Mouse (Mus musculus): ENCODE measurements at regions not wholly inside any gene's neighbourhood (a gene's known extent, or its start where the extent isn't known, plus 50 kb on each side); places are given as distances from the start of the nearest gene placed in this dataset.

DNA sequence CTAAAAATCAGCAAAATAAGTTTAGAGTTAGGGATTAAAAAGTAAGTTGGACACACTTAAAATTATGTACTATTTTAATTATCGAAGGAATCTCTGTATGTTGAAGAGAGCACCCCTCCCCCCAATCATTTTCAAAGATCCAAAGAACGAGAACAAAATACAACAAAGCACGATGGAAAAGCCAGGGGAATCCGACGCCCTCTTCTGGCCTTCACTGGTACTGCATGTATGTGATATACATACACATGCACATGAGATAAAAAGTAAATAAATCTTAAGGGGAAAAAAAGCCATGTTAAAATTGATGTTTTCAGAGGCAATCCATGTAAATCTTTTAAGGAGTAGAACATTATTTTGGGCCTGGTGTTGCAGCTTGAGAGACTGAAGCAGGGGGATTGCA is 155.9 kb upstream of the Zfp507 start:
- no peak overlapping the region for H3K4me3 ChIP-seq
- H3K36me3 ChIP-seq, result no peaks in the 10 kb centered on the region
- no peak overlapping the region for H3K4me2 ChIP-seq
- no peaks in the 10 kb centered on the region for H3K4me1 ChIP-seq
- H3K27me3 ChIP-seq (replicated peaks), result no peaks in the 10 kb centered on the region
- no peak overlapping the region for H3K27ac ChIP-seq (replicated peaks)
- ATAC-seq (ENCODE audit: extremely low read depth, insufficient number of reproducible peaks, low FRiP score, low TSS enrichment), result no peak
- no peak overlapping the region for H3K9ac ChIP-seq
- WGBS, result 36% methylated on average over 5 of the region's 5 CpGs
- no peaks in the 10 kb centered on the region; the same call in 1 of the 2 replicates for H3K9me3 ChIP-seq

DNA sequence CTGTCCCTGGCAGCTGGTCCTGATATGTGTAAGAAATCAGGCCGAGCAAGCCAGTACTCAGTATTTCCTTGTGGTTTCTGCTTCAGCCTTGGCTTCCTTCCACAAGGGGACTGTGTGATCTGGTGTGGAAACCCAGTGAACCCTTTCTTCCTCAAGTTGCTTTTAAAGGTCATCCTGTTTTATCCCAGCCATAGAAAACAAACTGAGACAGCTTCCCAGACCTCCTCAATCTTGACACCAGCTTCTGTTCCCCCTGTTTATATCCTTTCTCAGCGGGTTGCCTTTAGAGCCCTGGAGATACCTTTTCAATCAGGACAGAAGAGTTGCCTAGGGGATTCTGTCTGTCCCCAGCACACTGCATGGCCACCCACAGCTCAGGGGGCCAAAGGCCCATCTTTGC is 155.2 kb upstream of the Zfp507 start:
- H3K9me3 ChIP-seq, result no peaks in the 10 kb centered on the region; the same call in 1 of the 2 replicates
- H3K4me1 ChIP-seq, result no peaks in the 10 kb centered on the region
- 33% methylated on average over 2 of the region's 2 CpGs for WGBS
- no peak overlapping the region for H3K9ac ChIP-seq
- ATAC-seq (ENCODE audit: extremely low read depth, insufficient number of reproducible peaks, low FRiP score, low TSS enrichment), result no peak
- H3K27me3 ChIP-seq (replicated peaks), result no peaks in the 10 kb centered on the region
- no peak overlapping the region for H3K4me3 ChIP-seq
- H3K36me3 ChIP-seq, result no peaks in the 10 kb centered on the region
- no peak overlapping the region for H3K27ac ChIP-seq (replicated peaks)
- no peak overlapping the region for H3K4me2 ChIP-seq

DNA sequence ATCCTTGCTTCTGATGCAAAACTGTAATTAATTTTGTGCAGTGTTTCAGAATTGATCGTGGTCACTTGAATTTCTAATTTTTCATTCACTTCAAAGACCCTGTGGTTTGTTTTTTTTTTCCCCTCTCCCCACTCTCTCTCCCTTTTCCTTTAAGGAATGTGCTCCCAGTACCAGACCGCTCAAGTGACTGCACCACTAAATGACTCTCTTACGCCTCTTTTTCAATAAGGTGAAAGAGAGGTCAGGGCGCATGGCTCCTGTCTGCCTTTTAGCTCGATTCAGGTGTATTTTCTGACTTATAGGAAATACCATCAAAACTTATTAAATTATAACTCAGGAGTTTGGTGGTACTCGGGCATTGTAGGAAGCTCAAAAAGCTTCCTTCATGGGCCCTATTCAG is 146.0 kb upstream of the Zfp507 start:
- Histone ChIP-seq H3K36me3 (no peaks in the 10 kb centered on the region), H3K4me1 (peaks cover 12% of the 10 kb centered on the region), H3K9ac (0 out of 2 replicates have a peak overlapping the region, but pooled peaks have one; percentile 24), H3K9me3 (no peaks in the 10 kb centered on the region), H3K4me2 (peak overlapping the region; percentile 66), H3K27ac (replicated peaks) (no peak overlapping the region), H3K27me3 (replicated peaks) (no peaks in the 10 kb centered on the region; the same call in 1 of the 2 replicates), H3K4me3 (peak overlapping the region; percentile 29)
- WGBS, result 19% methylated on average over 6 of the region's 6 CpGs
- no peak for ATAC-seq (ENCODE audit: extremely low read depth, insufficient number of reproducible peaks, low FRiP score, low TSS enrichment)

DNA sequence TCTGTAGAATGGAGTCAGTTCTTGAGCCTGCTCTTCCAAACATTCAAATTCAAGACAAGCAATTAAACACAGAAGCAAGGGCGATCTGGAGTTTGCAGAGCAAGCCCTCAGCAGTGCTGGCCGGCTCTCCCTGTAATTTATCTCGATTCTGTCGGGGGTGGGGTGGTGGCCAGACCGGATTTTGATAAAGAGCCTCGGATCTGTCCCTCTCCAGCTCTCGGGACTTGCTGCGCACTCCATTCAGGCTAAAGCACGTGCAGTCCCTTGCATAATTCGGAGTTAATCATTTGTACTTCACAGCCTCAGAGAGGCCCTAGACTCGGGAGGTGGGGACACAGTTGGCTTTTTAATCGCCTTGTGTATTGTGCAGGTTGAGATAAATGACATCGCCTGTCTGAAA is 145.6 kb upstream of the Zfp507 start:
- Histone ChIP-seq H3K36me3 (no peaks in the 10 kb centered on the region), H3K9ac (peak overlapping the region; percentile 50; the same call in 1 of the 2 replicates), H3K9me3 (no peaks in the 10 kb centered on the region), H3K4me3 (peak overlapping the region; percentile 29), H3K4me2 (peak overlapping the region; percentile 66), H3K4me1 (peaks cover 12% of the 10 kb centered on the region), H3K27me3 (replicated peaks) (no peaks in the 10 kb centered on the region; the same call in 1 of the 2 replicates), H3K27ac (replicated peaks) (no peak overlapping the region)
- ATAC-seq (ENCODE audit: extremely low read depth, insufficient number of reproducible peaks, low FRiP score, low TSS enrichment), result no peak
- WGBS, result 3% methylated on average over 13 of the region's 13 CpGs

DNA sequence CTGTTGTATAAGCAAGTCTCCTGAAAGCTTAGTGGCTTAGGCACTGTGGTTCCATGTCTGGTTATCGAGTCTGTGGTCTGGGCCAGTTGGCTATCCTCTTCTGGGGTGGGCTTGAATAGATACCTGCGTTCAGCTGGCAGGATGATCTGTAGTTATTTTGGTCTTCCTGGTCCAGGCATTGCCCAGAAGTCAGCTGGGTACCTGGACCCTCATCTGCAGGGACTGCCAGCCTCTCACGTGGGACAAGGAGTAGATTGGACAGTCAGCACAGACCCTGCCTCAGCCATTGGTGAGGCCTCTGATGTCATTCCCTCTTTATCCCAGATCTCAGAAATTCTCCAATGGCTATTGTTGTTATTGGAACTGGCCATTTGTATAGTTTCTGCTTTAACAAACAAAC is 138.3 kb upstream of the Zfp507 start:
- no peak overlapping the region for H3K4me2 ChIP-seq
- H3K4me3 ChIP-seq, result no peak overlapping the region
- no peak for ATAC-seq (ENCODE audit: extremely low read depth, insufficient number of reproducible peaks, low FRiP score, low TSS enrichment)
- no peak overlapping the region for H3K27ac ChIP-seq (replicated peaks)
- no peaks in the 10 kb centered on the region for H3K36me3 ChIP-seq
- no peaks in the 10 kb centered on the region; the same call in 1 of the 2 replicates for H3K27me3 ChIP-seq (replicated peaks)
- H3K9ac ChIP-seq, result no peak overlapping the region
- WGBS, result 75% methylated on average over 3 of the region's 3 CpGs
- H3K9me3 ChIP-seq, result no peaks in the 10 kb centered on the region
- no peaks in the 10 kb centered on the region for H3K4me1 ChIP-seq

DNA sequence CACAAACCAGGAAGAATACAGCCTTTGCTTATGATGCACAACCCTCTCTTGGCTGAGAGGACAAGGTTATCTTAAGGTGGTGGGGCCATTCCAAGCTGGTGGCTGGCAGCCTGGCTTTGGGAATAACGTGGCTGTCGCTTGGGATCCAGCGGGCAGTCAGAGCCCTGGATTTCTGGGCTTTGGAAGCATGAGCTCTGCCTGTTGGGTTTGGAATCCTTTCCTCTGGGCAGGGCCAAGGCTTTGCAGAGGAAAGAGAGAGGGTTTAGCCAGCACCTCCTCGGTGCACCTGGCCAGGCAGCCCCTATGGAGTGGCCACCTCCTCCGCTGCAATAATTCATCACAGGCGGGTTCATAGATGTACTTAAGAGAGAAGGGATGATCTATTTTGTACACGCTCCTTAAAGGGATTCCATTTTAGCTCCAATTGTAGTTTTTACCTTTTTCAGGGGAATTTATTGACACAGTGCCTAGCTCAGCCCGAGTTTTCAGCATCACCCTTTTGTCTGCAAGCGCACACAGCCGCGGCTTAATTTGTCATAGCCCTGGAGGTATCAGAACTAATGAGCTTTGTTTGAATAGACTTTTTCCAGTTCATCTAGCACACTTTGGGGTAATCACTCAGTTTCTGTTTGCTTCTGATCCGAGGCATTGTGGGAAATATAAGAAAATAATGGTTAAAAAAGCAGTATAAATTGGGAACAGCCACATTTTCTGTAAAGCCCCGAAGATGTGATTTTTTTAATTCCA is 135.5 kb upstream of the Zfp507 start:
- H3K4me1 ChIP-seq, result no peaks in the 10 kb centered on the region
- no peak overlapping the region for H3K27ac ChIP-seq (replicated peaks)
- H3K4me3 ChIP-seq, result no peak overlapping the region
- no peak overlapping the region for H3K4me2 ChIP-seq
- H3K9me3 ChIP-seq, result no peaks in the 10 kb centered on the region
- WGBS, result 75% methylated on average over 13 of the region's 13 CpGs
- H3K9ac ChIP-seq, result no peak overlapping the region
- no peak for ATAC-seq (ENCODE audit: extremely low read depth, insufficient number of reproducible peaks, low FRiP score, low TSS enrichment)
- H3K36me3 ChIP-seq, result no peaks in the 10 kb centered on the region
- H3K27me3 ChIP-seq (replicated peaks), result no peaks in the 10 kb centered on the region; the same call in 1 of the 2 replicates

DNA sequence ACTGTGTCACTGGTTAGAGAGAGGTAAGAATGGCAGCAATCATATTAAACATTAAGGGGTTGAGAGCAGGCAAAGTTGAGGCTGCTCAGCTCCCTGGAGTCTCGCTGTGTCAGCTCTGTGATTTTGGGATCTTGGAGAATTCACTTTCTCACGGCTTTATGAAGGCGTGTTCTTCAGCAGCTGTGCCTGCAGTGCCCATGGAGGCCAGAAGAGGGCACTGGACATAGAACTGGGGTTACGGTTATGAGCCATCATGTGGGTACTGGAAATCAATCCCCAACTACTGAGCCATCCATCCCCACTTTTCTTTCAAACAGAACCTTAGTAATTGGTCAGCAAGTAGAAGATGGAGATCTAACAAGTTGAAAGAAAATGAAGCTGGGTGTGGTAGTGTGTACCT is 123.9 kb upstream of the Zfp507 start:
- 75% methylated on average over 4 of the region's 4 CpGs for WGBS
- H3K36me3 ChIP-seq, result no peaks in the 10 kb centered on the region
- H3K9me3 ChIP-seq, result peaks cover 22% of the 10 kb centered on the region
- H3K4me3 ChIP-seq, result no peak overlapping the region
- peaks cover 10% of the 10 kb centered on the region for H3K4me1 ChIP-seq
- ATAC-seq (ENCODE audit: extremely low read depth, insufficient number of reproducible peaks, low FRiP score, low TSS enrichment), result no peak
- no peak overlapping the region for H3K27ac ChIP-seq (replicated peaks)
- H3K27me3 ChIP-seq (replicated peaks), result peaks cover 27% of the 10 kb centered on the region
- H3K4me2 ChIP-seq, result no peak overlapping the region
- H3K9ac ChIP-seq, result no peak overlapping the region

DNA sequence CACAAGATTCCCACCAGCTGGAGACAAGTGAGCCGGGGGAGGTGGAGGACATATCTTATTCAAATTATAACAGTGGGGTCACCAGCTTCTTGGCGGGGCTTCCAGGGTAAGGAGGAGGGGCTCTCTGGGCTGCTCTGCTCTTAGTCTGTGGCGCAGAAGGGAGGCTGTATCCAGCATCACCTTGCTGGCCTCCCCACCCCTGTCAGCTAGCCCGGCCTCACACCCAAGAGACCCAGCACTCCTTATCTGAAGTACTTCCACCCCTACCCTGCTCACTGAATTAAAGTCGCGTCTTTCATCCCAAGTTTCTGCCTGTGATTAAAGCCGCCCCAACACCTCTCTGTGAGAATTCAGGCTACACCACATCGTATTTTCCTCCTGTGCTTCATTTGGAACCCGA is 119.8 kb upstream of the Zfp507 start:
- no peak for ATAC-seq (ENCODE audit: extremely low read depth, insufficient number of reproducible peaks, low FRiP score, low TSS enrichment)
- Histone ChIP-seq H3K4me3 (peak overlapping the region; percentile 24; the same call in 1 of the 2 replicates), H3K27ac (replicated peaks) (no peak overlapping the region), H3K9me3 (peaks cover 17% of the 10 kb centered on the region), H3K9ac (no peak overlapping the region), H3K36me3 (no peaks in the 10 kb centered on the region), H3K4me2 (peak overlapping the region; percentile 59), H3K4me1 (peaks cover 10% of the 10 kb centered on the region), H3K27me3 (replicated peaks) (peaks cover 39% of the 10 kb centered on the region)
- WGBS, result 17% methylated on average over 9 of the region's 9 CpGs

DNA sequence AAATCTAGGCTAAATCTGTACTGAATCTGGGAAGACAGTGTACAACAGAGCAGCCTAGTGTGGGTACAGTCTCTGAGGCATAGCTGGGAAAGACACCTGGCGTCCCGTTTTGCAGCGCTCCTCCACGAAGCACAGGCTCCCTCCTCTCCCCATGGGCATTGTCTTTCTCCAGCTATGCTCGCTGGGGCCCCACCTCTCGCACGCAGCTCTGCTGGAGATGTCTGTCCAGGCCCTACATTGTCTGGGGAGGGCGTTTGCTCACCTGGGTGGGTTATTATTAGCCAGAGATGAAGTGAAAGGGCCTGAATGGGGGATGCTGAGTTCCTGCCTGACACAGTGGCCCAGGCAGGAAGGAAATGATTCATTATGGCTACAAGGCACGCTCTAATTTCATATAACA is 118.1 kb upstream of the Zfp507 start:
- Histone ChIP-seq H3K9me3 (peaks cover 8% of the 10 kb centered on the region), H3K4me3 (no peak overlapping the region), H3K9ac (no peak overlapping the region), H3K4me1 (peaks cover 10% of the 10 kb centered on the region), H3K4me2 (no peak overlapping the region), H3K36me3 (no peaks in the 10 kb centered on the region), H3K27me3 (replicated peaks) (peaks cover 39% of the 10 kb centered on the region), H3K27ac (replicated peaks) (no peak overlapping the region)
- no peak for ATAC-seq (ENCODE audit: extremely low read depth, insufficient number of reproducible peaks, low FRiP score, low TSS enrichment)
- 48% methylated on average over 9 of the region's 9 CpGs for WGBS

DNA sequence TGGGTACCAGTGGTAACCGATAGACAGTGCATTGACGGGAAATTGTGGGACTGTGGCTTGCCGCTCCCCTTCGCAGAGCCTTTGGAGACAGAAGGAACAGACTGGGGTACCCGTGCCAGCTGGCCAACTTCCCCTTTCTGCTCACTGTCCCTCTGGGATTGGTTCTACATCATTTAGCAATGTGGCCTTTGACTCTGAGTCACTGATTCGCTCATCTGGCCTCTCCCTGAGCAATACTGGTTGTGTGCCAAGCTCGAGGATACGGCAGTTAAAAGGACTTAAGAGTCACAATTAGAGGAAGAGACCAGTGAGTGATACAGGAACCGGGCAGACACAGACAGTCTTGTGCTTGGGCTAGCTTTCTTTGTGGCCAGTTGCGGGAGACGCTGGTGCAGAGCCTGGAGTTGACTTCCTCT is 117.4 kb upstream of the Zfp507 start:
- Histone ChIP-seq H3K36me3 (no peaks in the 10 kb centered on the region), H3K9ac (no peak overlapping the region), H3K27me3 (replicated peaks) (peaks cover 39% of the 10 kb centered on the region), H3K9me3 (peaks cover 8% of the 10 kb centered on the region), H3K27ac (replicated peaks) (no peak overlapping the region), H3K4me3 (no peak overlapping the region), H3K4me1 (peaks cover 10% of the 10 kb centered on the region), H3K4me2 (no peak overlapping the region)
- 69% methylated on average over 11 of the region's 11 CpGs for WGBS
- ATAC-seq (ENCODE audit: extremely low read depth, insufficient number of reproducible peaks, low FRiP score, low TSS enrichment), result no peak

DNA sequence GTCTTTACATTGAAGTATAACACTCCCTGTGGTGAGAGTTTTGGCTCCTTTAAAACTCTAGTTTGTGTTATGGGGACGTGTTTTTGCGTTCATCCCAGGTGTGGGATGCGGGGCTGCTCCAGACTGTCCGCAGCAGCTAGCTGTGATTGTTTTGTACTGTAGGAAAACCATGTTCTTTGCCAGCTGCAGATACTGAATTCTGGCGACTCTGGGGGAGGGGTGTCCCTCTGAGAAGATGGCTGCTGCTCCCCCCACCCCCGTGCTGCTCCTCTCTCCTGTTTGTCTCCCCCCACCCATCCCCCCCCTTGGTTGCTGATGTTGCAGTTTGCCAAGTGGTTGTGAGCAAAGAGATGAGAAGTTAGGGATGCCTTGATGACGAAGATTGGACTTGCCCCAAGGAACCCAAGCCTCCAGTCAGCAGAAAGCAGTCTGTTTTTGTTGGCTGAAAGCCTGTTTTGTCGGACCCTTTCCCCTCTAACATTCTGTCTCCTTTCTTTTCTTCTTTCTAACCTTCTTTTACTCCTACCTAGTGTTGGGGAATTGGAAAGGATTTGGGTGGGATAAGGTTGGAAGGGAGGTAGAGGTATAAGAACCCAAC is 107.4 kb upstream of the Zfp507 start:
- Histone ChIP-seq H3K36me3 (no peaks in the 10 kb centered on the region), H3K27me3 (replicated peaks) (no peaks in the 10 kb centered on the region), H3K9ac (no peak overlapping the region), H3K4me2 (0 out of 2 replicates have a peak overlapping the region, but pooled peaks have one; percentile 7), H3K9me3 (no peaks in the 10 kb centered on the region), H3K4me3 (no peak overlapping the region), H3K27ac (replicated peaks) (no peak overlapping the region), H3K4me1 (no peaks in the 10 kb centered on the region)
- 53% methylated on average over 8 of the region's 8 CpGs for WGBS
- ATAC-seq (ENCODE audit: extremely low read depth, insufficient number of reproducible peaks, low FRiP score, low TSS enrichment), result no peak

All from heart, embryonic 13.5 days (tissue).